Mouse (Mus musculus) regulatory T cell (primary cell): Measurements from ENCODE around the gene Galntl6.

Experiments used
- in situ Hi-C: fragments of 300-600 bp; cut with MboI, MseI; formaldehyde crosslinking; loops from one replicate; pipeline ENCODE4 v1.15.1; 2025; ENCODE audit warnings: high pct_unique_total_duplicates

Galntl6 gene

GRCm38 (mm10) chr8:57965508-57965907 lies 946.9 kb downstream of the Galntl6 start:
- in situ Hi-C loops = no loop called here

- in situ Hi-C loops = no loop called here
These were observed 949.9 kb downstream of the Galntl6 start for GRCm38 (mm10) chr8:57962286-57963110.

- in situ Hi-C loops = no loop called here
These were observed 953.3 kb downstream of the Galntl6 start for GRCm38 (mm10) chr8:57959136-57959535.

GRCm38 (mm10) chr8:57958121-57958901 lies 954.1 kb downstream of the Galntl6 start:
- in situ Hi-C loops = no loop called here

GRCm38 (mm10) chr8:57955501-57955900 lies 956.9 kb downstream of the Galntl6 start:
- in situ Hi-C loops = no loop called here

- in situ Hi-C loops = no loop called here
These were observed 971.3 kb downstream of the Galntl6 start for GRCm38 (mm10) chr8:57941113-57941512.

- in situ Hi-C loops = no loop called here
These were observed 972.5 kb downstream of the Galntl6 start for GRCm38 (mm10) chr8:57939856-57940420.

GRCm38 (mm10) chr8:57939177-57939855 lies 973.1 kb downstream of the Galntl6 start:
- in situ Hi-C loops = no loop called here

- in situ Hi-C loops = no loop called here
These were observed 985.4 kb downstream of the Galntl6 start for GRCm38 (mm10) chr8:57927074-57927473.

- in situ Hi-C loops = no loop called here
These were observed 988.9 kb downstream of the Galntl6 start for GRCm38 (mm10) chr8:57923556-57923955.

- in situ Hi-C loops = no loop called here
These were observed 989.3 kb downstream of the Galntl6 start for GRCm38 (mm10) chr8:57923130-57923529.

- in situ Hi-C loops = no loop called here
These were observed 990.0 kb downstream of the Galntl6 start for GRCm38 (mm10) chr8:57922214-57923070.

- in situ Hi-C loops = no loop called here
These were observed 992.0 kb downstream of the Galntl6 start for GRCm38 (mm10) chr8:57920326-57920903.

- in situ Hi-C loops = no loop called here
These were observed 993.5 kb downstream of the Galntl6 start for GRCm38 (mm10) chr8:57918720-57919640.

GRCm38 (mm10) chr8:57893360-57893759 lies 1019.1 kb downstream of the Galntl6 start:
- in situ Hi-C loops = no loop called here

- in situ Hi-C loops = no loop called here
These were observed 1020.3 kb downstream of the Galntl6 start for GRCm38 (mm10) chr8:57892115-57892514.

- in situ Hi-C loops = no loop called here
These were observed 1022.3 kb downstream of the Galntl6 start for GRCm38 (mm10) chr8:57890159-57890558.

GRCm38 (mm10) chr8:57888831-57889230 lies 1023.6 kb downstream of the Galntl6 start:
- in situ Hi-C loops = no loop called here

GRCm38 (mm10) chr8:57879452-57879851 lies 1033.0 kb downstream of the Galntl6 start:
- in situ Hi-C loops = no loop called here
